In genomic region chr1:38856196-38856595, GRCm38 (mm10) we compare ENCODE assay signal across 8 mouse cellular contexts. TPM values are rescaled to one million over a fixed set of nuclear protein-coding genes. Genes with fewer than 3 reads are reported as not detected.
A peak's percentile ranks its signal among the peaks of the same experiment; 100 is the strongest.
DNase-seq lines count a peak whose midpoint lies in the region; ATAC-seq and TF ChIP-seq lines count a peak whose summit lies in the region.

No protein-coding gene starts in this region.

- H3K4me3 ChIP-seq in kidney, postnatal 0 days (replicated peaks; ENCODE audit: low read depth, low read length), result no peak overlapping the region
- H3K4me3 ChIP-seq in MEL (ENCODE audit: control insufficient read depth in 1 of 2, insufficient read depth in 1 of 2, low read depth in 2 of 2, low read length in 2 of 2), result no peak overlapping the region
- H3K4me3 ChIP-seq in forebrain, embryonic 15.5 days, result no peak overlapping the region

- no peak overlapping the region for H3K9ac ChIP-seq in kidney, postnatal 0 days (ENCODE audit: low read depth, low read length)
- no peak overlapping the region for H3K9ac ChIP-seq in MEL (ENCODE audit: control insufficient read depth, low read depth, low read length, poor library complexity, severe bottlenecking)
- H3K9ac ChIP-seq in forebrain, embryonic 15.5 days (replicated peaks), result no peak overlapping the region

- H3K79me2 ChIP-seq in MEL (ENCODE audit: control insufficient read depth, insufficient read depth, low read length, poor library complexity), result no peaks in the 10 kb centered on the region

- H3K4me1 ChIP-seq in kidney, postnatal 0 days (replicated peaks; ENCODE audit: insufficient read depth, low read length), result no peaks in the 10 kb centered on the region
- peaks cover 14 to 23% of the 10 kb centered on the region in 2 experiments for H3K4me1 ChIP-seq in MEL (ENCODE audit: control insufficient read depth in 1 of 2, insufficient read depth in 2 of 2, low read length in 2 of 2)
- no peaks in the 10 kb centered on the region for H3K4me1 ChIP-seq in forebrain, embryonic 15.5 days

- no peak overlapping the region for H3K27ac ChIP-seq in kidney, postnatal 0 days
- H3K27ac ChIP-seq in MEL (ENCODE audit: control insufficient read depth, low read depth, low read length), result no peak overlapping the region
- no peak overlapping the region for H3K27ac ChIP-seq in forebrain, embryonic 15.5 days (replicated peaks)

- DNase-seq in kidney, postnatal 0 days (ENCODE audit: low spot score), result peak; percentile 76
- no peak for DNase-seq in kidney, adult 11 months
- DNase-seq in MEL (ENCODE audit: low read depth, low spot score), result peak; percentile 79
- DNase-seq in c-Kit-positive CD71-positive TER-119-positive erythroid progenitor cells, embryonic 14.5 days (ENCODE audit: low spot score), result peak; percentile 25
- peak; percentile 59 to 72 for DNase-seq in left cerebral cortex, postnatal 25 days (ENCODE audit: low spot score in 2 of 2)
- peak; percentile 70 for DNase-seq in right cerebral cortex, adult 18-20 months

- TF ChIP-seq CTCF in kidney, postnatal 0 days (IDR thresholded peaks at IDR 0.05; ENCODE audit: low read depth), result peak; percentile 84
- peak; percentile 78 to 93 (median 89) for TF ChIP-seq CTCF in MEL (IDR thresholded peaks at IDR 0.05 in 2 of 3, conservative IDR thresholded peaks at IDR 0.05 in 1 of 3; ENCODE audit: control insufficient read depth in 1 of 3, insufficient read depth in 1 of 3, low read depth in 2 of 3, low read length in 3 of 3, poor library complexity in 1 of 3, severe bottlenecking in 1 of 3)

- no peaks in the 10 kb centered on the region for H3K27me3 ChIP-seq in kidney, postnatal 0 days (ENCODE audit: insufficient read depth, low read length)
- H3K27me3 ChIP-seq in MEL (ENCODE audit: control insufficient read depth in 1 of 2, insufficient read depth in 2 of 2, low read length in 2 of 2), result no peaks in the 10 kb centered on the region
- no peaks in the 10 kb centered on the region for H3K27me3 ChIP-seq in forebrain, embryonic 15.5 days

- WGBS in kidney, postnatal 0 days, result 18% methylated on average over 3 of the region's 3 CpGs
- 6% methylated on average over 3 of the region's 3 CpGs for WGBS in forebrain, embryonic 15.5 days

- TF ChIP-seq RAD21 in MEL (IDR thresholded peaks at IDR 0.05; ENCODE audit: low read depth, low read length), result peak; percentile 79

- intact Hi-C loops in left cerebral cortex, postnatal 25 days (cut with DNase I), result loop anchor here (1.0 kb wide), 2 partner anchors 21 to 57 kb away; no protein-coding TSS in a partner anchor

- ATAC-seq in kidney, postnatal 0 days (replicated peaks; ENCODE audit: low FRiP score, low read depth), result no peak
- peak; percentile 46; the same call in 1 of the 2 replicates for ATAC-seq in forebrain, embryonic 15.5 days (replicated peaks)
- ATAC-seq in monocyte, adult 5-6 weeks (replicated peaks; ENCODE audit: insufficient number of reproducible peaks, low FRiP score, low TSS enrichment, poor library complexity, severe bottlenecking), result no peak

- TF ChIP-seq EP300 in MEL (IDR thresholded peaks at IDR 0.05; ENCODE audit: low read depth in 1 of 2, low read length in 2 of 2), result no peak

- no peaks in the 10 kb centered on the region for H3K36me3 ChIP-seq in kidney, postnatal 0 days (ENCODE audit: insufficient read depth, low read length)
- peaks cover 0 to 21% of the 10 kb centered on the region in 2 experiments; a peak in 2 of 4 replicates for H3K36me3 ChIP-seq in MEL (ENCODE audit: control insufficient read depth in 1 of 2, insufficient read depth in 2 of 2, low read length in 2 of 2)
- no peaks in the 10 kb centered on the region for H3K36me3 ChIP-seq in forebrain, embryonic 15.5 days

- no peak for TF ChIP-seq POLR2A in MEL (IDR thresholded peaks at IDR 0.05; ENCODE audit: control insufficient read depth in 1 of 2, insufficient read depth in 1 of 2, low read depth in 1 of 2, low read length in 2 of 2, poor library complexity in 1 of 2)

- H3K4me2 ChIP-seq in kidney, postnatal 0 days (ENCODE audit: low read length), result no peak overlapping the region
- no peak overlapping the region for H3K4me2 ChIP-seq in forebrain, embryonic 15.5 days (replicated peaks)

- H3K9me3 ChIP-seq in kidney, postnatal 0 days (replicated peaks; ENCODE audit: low read length), result no peaks in the 10 kb centered on the region
- no peaks in the 10 kb centered on the region for H3K9me3 ChIP-seq in MEL (replicated peaks; ENCODE audit: insufficient read depth, low read length)
- H3K9me3 ChIP-seq in forebrain, embryonic 15.5 days, result no peaks in the 10 kb centered on the region

TF ChIP-seq in MEL, 35 proteins besides CTCF, POLR2A, EP300 and RAD21:
- peak; percentile 85 for TF ChIP-seq SMC3 (IDR thresholded peaks at IDR 0.05; ENCODE audit: low read depth, low read length)
- TF ChIP-seq BHLHE40 (IDR thresholded peaks at IDR 0.05; ENCODE audit: borderline replicate concordance, low read depth, low read length), result no peak
- TF ChIP-seq ZC3H11A (IDR thresholded peaks at IDR 0.05; ENCODE audit: low read depth, low read length), result peak; percentile 76

RNA-seq across cellular contexts. Expression of gene Lonrf2, which starts 19.7 kb away (rescaled TPM):
- 0.77 and 0.82 TPM in 2 replicates for polyA plus RNA-seq in kidney, postnatal 0 days (2015; fragmentation: Nextera tagmentation; extraction: Ambion mirVana)
- not detected in 2 replicates for total RNA-seq in MEL (2012; rRNA removed)
- not detected for polyA plus RNA-seq in MEL (2012; ENCODE audit: insufficient read depth in 1 of 2, insufficient read length in 2 of 2, low read depth in 1 of 2, low replicate concordance in 2 of 2, missing spikeins in 1 of 2)
- polyA plus RNA-seq in forebrain, embryonic 15.5 days (2015; fragmentation: Nextera tagmentation; extraction: Ambion mirVana), result 12.6 and 13.3 TPM in 2 replicates
- 100 to 1,000 TPM; 120 to 121 TPM for total RNA-seq in left cerebral cortex, postnatal 25 days (2021)
- not detected in 3 replicates for total RNA-seq in monocyte, adult 5-6 weeks (2017)

RNA-seq across cellular contexts. Expression of gene Chst10, which starts 41.8 kb away (rescaled TPM):
- polyA plus RNA-seq in kidney, postnatal 0 days (2015; fragmentation: Nextera tagmentation; extraction: Ambion mirVana), result 3.3 and 3.9 TPM in 2 replicates
- 0.07 and 0.31 TPM in 2 replicates for total RNA-seq in MEL (2012; rRNA removed)
- under 1 TPM in 1 of 2 experiments, not detected in 1; 0.43 TPM for polyA plus RNA-seq in MEL (2012; ENCODE audit: insufficient read depth in 1 of 2, insufficient read length in 2 of 2, low read depth in 1 of 2, low replicate concordance in 2 of 2, missing spikeins in 1 of 2)
- polyA plus RNA-seq in forebrain, embryonic 15.5 days (2015; fragmentation: Nextera tagmentation; extraction: Ambion mirVana), result 50.7 and 50.9 TPM in 2 replicates
- total RNA-seq in left cerebral cortex, postnatal 25 days (2021), result 10 to 100 TPM; 62.0 to 67.5 TPM
- total RNA-seq in monocyte, adult 5-6 weeks (2017), result 1.3 to 2.5 TPM (median 1.3 TPM) in 3 replicates

Comparison
In these comparisons a context has a peak if more than half of its experiments do, and no peak if none do; other contexts are left out.
1. RNA of gene Lonrf2, which starts 19.7 kb away (total RNA-seq): 120 to 121 TPM in left cerebral cortex, postnatal 25 days; not detected in MEL and not detected in monocyte, adult 5-6 weeks; every median in the first group is over 100 times any median in the second.
2. RNA of gene Chst10, which starts 41.8 kb away (total RNA-seq): 62.0 to 67.5 TPM in left cerebral cortex, postnatal 25 days; 1.3 to 2.5 TPM in monocyte, adult 5-6 weeks and 0.07 to 0.31 TPM in MEL; every median in the first group is over 10 times any median in the second.